Mouse (Mus musculus) ES-Bruce4 (cell line): ENCODE data around the gene Pibf1. TPM values are rescaled to one million over a fixed set of nuclear protein-coding genes. Genes with fewer than 3 reads are reported as not detected.
A peak's percentile ranks its signal among the peaks of the same experiment; 100 is the strongest.

ENCODE experiments used
- H3K27ac ChIP-seq: 2 replicates; pipeline ENCODE4 v1.5.1; 2012; ENCODE audit warnings: low read length, inconsistent platforms; ENCODE audit not compliant: insufficient read depth
- H3K27me3 ChIP-seq: 2 replicates; pipeline ENCODE4 v1.6.1; 2012; ENCODE audit warnings: mild to moderate bottlenecking, low read length, inconsistent platforms; ENCODE audit not compliant: control insufficient read depth, poor library complexity, insufficient read depth, severe bottlenecking
- H3K36me3 ChIP-seq: 2 replicates; pipeline ENCODE4 v1.6.1; 2012; ENCODE audit warnings: inconsistent platforms, mild to moderate bottlenecking, low read length, moderate library complexity; ENCODE audit not compliant: control insufficient read depth, poor library complexity, insufficient read depth, severe bottlenecking
- H3K4me1 ChIP-seq: one replicate; pipeline ENCODE4 v1.8.1; 2011; ENCODE audit warnings: low read length; ENCODE audit not compliant: control insufficient read depth, insufficient read depth
- H3K4me3 ChIP-seq: 2 replicates; pipeline ENCODE4 v1.5.1; 2011; ENCODE audit warnings: low read depth, mild to moderate bottlenecking, low read length
- H3K9ac ChIP-seq: 2 replicates; pipeline ENCODE4 v1.6.1; 2012; ENCODE audit warnings: low read depth, mild to moderate bottlenecking, inconsistent platforms; ENCODE audit not compliant: poor library complexity, severe bottlenecking
- H3K9me3 ChIP-seq: replicated peaks from 2 replicates; pipeline ENCODE4 v1.6.1; 2012; ENCODE audit warnings: mild to moderate bottlenecking, low read length, inconsistent platforms; ENCODE audit not compliant: control insufficient read depth, poor library complexity, insufficient read depth, severe bottlenecking
- CTCF ChIP-seq: IDR thresholded peaks from one replicate; pipeline ENCODE4 v1.8.1; 2011; ENCODE audit warnings: low read depth, low read length
- EP300 ChIP-seq: IDR thresholded peaks from 2 replicates; pipeline ENCODE4 v1.6.1; 2011; ENCODE audit warnings: low read depth, low read length; ENCODE audit not compliant: insufficient read depth
- POLR2A ChIP-seq: IDR thresholded peaks from one replicate; pipeline ENCODE4 v1.8.1; 2011; ENCODE audit warnings: low read length; ENCODE audit not compliant: insufficient read depth
- polyA plus RNA-seq: library from polyadenylated mRNA; stranded (reverse); fragments of >200 nt; gene quantifications from 2 replicates; pipeline ENCODE4 v1.2.4, GENCODE M21; 2011; ENCODE audit warnings: low read depth; ENCODE audit not compliant: missing spikeins, insufficient read depth, insufficient read length

The Pibf1 gene
- polyA plus RNA-seq, 1 experiment = 26.7 TPM

DNA sequence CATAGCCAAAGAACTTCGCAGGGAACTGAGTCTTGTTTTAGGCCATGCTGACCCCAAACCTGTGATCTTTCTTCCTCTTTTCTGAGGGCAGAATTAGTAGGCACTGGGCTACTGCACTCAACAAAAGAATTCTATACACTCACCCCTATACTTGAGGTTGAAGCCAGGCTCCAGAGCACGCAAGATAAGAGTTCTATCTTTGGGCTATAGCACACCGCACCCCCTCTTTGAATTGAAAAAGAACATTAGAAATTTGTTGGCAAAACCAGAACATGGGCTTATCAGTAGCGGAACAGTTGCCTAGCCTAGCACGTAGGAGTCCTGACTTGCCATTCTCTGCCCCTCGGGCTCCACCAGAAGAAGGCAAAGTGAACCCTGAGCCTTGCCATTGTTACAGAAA is 164.6 kb downstream of the Pibf1 start:
- Histone ChIP-seq H3K9me3 (no peaks in the 10 kb centered on the region), H3K27me3 (no peaks in the 10 kb centered on the region), H3K36me3 (no peaks in the 10 kb centered on the region), H3K9ac (no peak overlapping the region), H3K4me3 (no peak overlapping the region), H3K4me1 (peaks cover 6% of the 10 kb centered on the region), H3K27ac (no peak overlapping the region)
- no peak for TF ChIP-seq CTCF

DNA sequence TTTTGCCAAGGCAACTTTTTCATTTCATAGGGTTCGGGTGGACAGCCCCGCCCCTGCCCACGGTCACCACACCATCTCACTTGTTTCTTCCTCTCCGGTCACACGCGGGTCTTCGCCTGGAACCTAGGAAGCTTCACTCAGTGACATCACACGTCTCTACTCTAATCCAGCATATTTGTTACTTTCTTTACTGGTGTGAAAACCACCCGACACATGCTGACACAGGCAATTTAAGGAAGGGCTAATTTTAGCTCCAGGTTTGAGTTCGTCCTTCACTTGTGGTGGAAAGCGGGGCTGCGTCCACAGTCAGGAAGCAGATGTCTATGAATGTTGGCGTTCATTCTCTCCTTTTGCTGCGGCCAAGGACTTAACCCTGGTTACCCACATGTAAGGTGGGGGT is 166.6 kb downstream of the Pibf1 start:
- Histone ChIP-seq H3K27me3 (no peaks in the 10 kb centered on the region), H3K4me1 (peaks cover 6% of the 10 kb centered on the region), H3K9ac (no peak overlapping the region), H3K36me3 (no peaks in the 10 kb centered on the region), H3K9me3 (no peaks in the 10 kb centered on the region), H3K27ac (no peak overlapping the region), H3K4me3 (no peak overlapping the region)
- no peak for TF ChIP-seq CTCF
- no peak for TF ChIP-seq EP300
- no peak for TF ChIP-seq POLR2A

DNA sequence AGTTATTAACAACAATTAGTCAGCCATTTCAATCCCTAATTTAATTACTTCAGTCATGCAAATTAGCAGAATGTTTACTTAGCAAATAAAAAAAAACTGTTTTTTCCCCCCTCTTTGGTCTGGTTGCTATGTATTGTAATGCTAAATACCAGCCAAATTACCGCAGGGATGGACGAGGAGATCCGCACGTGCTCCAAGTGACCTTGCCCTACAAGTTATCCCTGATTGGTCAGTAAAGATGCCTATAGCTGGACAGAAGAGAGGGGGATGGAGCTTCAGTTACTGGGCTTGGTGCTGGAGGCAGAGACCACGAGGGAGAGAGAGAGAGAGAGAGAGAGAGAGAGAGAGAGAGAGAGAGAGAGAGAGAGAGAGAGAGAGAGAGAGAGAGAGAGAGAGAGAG is 167.5 kb downstream of the Pibf1 start:
- H3K4me1 ChIP-seq = peaks cover 6% of the 10 kb centered on the region
- no peaks in the 10 kb centered on the region for H3K36me3 ChIP-seq
- no peaks in the 10 kb centered on the region for H3K27me3 ChIP-seq
- no peaks in the 10 kb centered on the region for H3K9me3 ChIP-seq
- H3K9ac ChIP-seq = no peak overlapping the region
- no peak overlapping the region for H3K4me3 ChIP-seq
- no peak overlapping the region for H3K27ac ChIP-seq
- TF ChIP-seq EP300 = peak; percentile 87
- no peak for TF ChIP-seq CTCF

DNA sequence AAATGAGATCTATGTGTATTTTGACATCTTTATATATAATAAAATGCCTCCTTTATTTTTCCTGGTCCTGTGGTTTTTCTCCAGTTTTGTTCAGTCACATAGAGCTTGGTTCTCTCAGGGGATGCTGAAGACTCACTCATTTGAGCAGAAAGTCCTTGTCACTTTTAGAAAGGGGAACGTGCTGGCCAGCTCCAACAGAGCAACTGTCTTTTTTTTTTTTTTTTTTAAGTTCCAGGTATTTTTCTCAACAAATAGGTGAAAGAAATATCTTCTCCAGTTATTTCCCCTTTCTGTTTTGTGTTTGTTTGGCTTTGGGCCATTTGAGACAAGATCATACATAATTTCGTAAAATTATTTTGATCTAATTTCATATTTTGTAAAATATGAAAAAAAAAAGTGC is 174.8 kb downstream of the Pibf1 start:
- no peak overlapping the region for H3K27ac ChIP-seq
- H3K4me1 ChIP-seq = no peaks in the 10 kb centered on the region
- no peaks in the 10 kb centered on the region for H3K36me3 ChIP-seq
- no peak overlapping the region for H3K9ac ChIP-seq
- no peaks in the 10 kb centered on the region for H3K27me3 ChIP-seq
- no peak for TF ChIP-seq EP300
- TF ChIP-seq POLR2A = no peak
- no peak for TF ChIP-seq CTCF
- no peaks in the 10 kb centered on the region for H3K9me3 ChIP-seq
- H3K4me3 ChIP-seq = no peak overlapping the region

DNA sequence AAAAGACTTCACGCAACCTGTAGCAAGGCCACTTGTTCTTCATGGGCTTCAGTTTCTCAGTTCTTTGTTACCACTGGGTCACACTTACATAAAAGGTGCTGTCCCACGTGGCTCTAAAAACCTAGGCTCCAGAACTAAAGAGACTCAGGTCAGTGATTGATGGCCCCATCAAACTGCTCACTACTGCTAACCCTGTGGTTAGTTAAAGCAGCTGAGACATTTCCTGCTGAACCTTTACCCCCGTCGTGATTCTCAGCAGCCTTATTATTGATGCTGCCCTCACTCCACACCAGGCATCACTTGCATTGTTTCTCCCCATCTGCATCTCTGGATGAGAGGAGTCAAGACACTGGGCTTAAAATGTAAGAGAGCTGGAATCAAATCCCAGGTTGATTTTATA is 176.6 kb downstream of the Pibf1 start:
- H3K27me3 ChIP-seq = no peaks in the 10 kb centered on the region
- TF ChIP-seq EP300 = no peak
- TF ChIP-seq POLR2A = no peak
- TF ChIP-seq CTCF = no peak
- no peak overlapping the region for H3K9ac ChIP-seq

DNA sequence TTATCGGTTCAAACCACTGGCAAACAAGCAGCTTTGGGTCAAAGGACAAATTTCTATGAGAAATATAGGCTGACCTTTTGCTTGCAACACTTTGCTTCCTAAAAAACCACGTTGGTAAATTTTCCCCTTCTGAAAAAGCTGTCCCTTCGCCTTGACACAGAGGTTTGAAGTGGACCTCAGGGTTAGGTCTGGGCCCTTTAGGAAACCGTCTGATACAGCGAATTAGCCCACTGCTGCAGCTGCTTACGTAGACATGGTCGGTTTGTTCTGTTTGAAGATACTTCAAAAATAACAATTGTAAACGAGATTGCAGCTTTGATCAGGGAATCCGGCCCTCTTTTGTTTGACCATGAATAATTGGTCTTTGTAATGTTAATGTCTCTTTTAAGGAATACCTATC is 179.1 kb downstream of the Pibf1 start:
- Histone ChIP-seq H3K27me3 (no peaks in the 10 kb centered on the region; the same call in 1 of the 2 replicates), H3K9me3 (no peaks in the 10 kb centered on the region), H3K36me3 (no peaks in the 10 kb centered on the region), H3K4me1 (no peaks in the 10 kb centered on the region), H3K27ac (no peak overlapping the region), H3K4me3 (no peak overlapping the region), H3K9ac (no peak overlapping the region)
- no peak for TF ChIP-seq CTCF
- TF ChIP-seq POLR2A = no peak
- no peak for TF ChIP-seq EP300

More for the DNA sequence above, 176.6 kb downstream of the Pibf1 start:
- Histone ChIP-seq H3K4me3 (no peak overlapping the region), H3K36me3 (no peaks in the 10 kb centered on the region), H3K27ac (no peak overlapping the region), H3K4me1 (no peaks in the 10 kb centered on the region), H3K9me3 (no peaks in the 10 kb centered on the region)
